Mouse (Mus musculus) cerebellum, adult 8-10 months (tissue): ENCODE measurements around the gene Plekho2.

Experiments used
- DNase-seq: peaks from one replicate; pipeline ENCODE4 v3.0.0; 2022

The Plekho2 gene

GRCm38 (mm10) chr9:65528417-65529038, 51.3 kb downstream of the Plekho2 start:
- no peak for DNase-seq

GRCm38 (mm10) chr9:65525445-65526195, 54.2 kb downstream of the Plekho2 start:
- DNase-seq, result no peak

- DNase-seq, result peak; percentile 63
These were observed 56.1 kb downstream of the Plekho2 start for GRCm38 (mm10) chr9:65523611-65524364.

GRCm38 (mm10) chr9:65520505-65520876, 59.3 kb downstream of the Plekho2 start:
- no peak for DNase-seq

- DNase-seq, result peak; percentile 33
These were observed 59.9 kb downstream of the Plekho2 start, which contains the start of gene Ankdd1a for GRCm38 (mm10) chr9:65519807-65520504. TSS of gene Ankdd1a (minus strand) at chr9:65520193.

- peak; percentile 58 for DNase-seq
These were observed 65.0 kb downstream of the Plekho2 start for GRCm38 (mm10) chr9:65514851-65515261.

GRCm38 (mm10) chr9:65514431-65514830, 65.4 kb downstream of the Plekho2 start:
- DNase-seq, result no peak

- no peak for DNase-seq
These were observed 67.3 kb downstream of the Plekho2 start for GRCm38 (mm10) chr9:65512520-65512919.

- no peak for DNase-seq
These were observed 71.4 kb downstream of the Plekho2 start for GRCm38 (mm10) chr9:65508449-65508848.

- DNase-seq, result no peak
These were observed 76.9 kb downstream of the Plekho2 start for GRCm38 (mm10) chr9:65502721-65503505.
